Mouse (Mus musculus): ENCODE data around the gene Iqgap2.

GRCm38 (mm10) chr13:95739651-95740050 lies 152.1 kb downstream of the Iqgap2 start:
- TF ChIP-seq EP300 (IDR thresholded peaks at IDR 0.05; ENCODE audit: low read depth) (no peak), CTCF (IDR thresholded peaks at IDR 0.05; ENCODE audit: low read depth) (peak; percentile 49; the same call in 1 of the 2 replicates)

Measured in liver, postnatal 0 days (tissue).